Mouse (Mus musculus) embryonic facial prominence, embryonic 11.5 days (tissue): ENCODE measurements at regions not wholly inside any gene's neighbourhood (a gene's known extent, or its start where the extent isn't known, plus 50 kb on each side); places are given as distances from the start of the nearest gene placed in this dataset.

ENCODE experiments used
- ATAC-seq: fragments of 200-750 bp; cut with Nextera tagmentation; replicated peaks from 2 replicates; pipeline ENCODE4 v1.8.0; 2017; ENCODE audit warnings: low read depth; ENCODE audit not compliant: insufficient number of reproducible peaks, low FRiP score, low TSS enrichment
- DNase-seq: peaks from one replicate; pipeline ENCODE4 v3.0.0-alpha.2; 2015; ENCODE audit warnings: low spot score
- H3K27ac ChIP-seq: fragments of 300-500 bp; sonication (generic); replicated peaks from 2 replicates; pipeline ENCODE4 v1.5.1; 2014; ENCODE audit warnings: mild to moderate bottlenecking, low read depth, low read length, control low read depth
- H3K27me3 ChIP-seq: fragments of 300-500 bp; sonication (generic); 2 replicates; pipeline ENCODE4 v1.6.1; 2014; ENCODE audit warnings: mild to moderate bottlenecking, low read length, moderate library complexity, mixed read lengths; ENCODE audit not compliant: control insufficient read depth, insufficient read depth
- H3K36me3 ChIP-seq: fragments of 300-500 bp; sonication (generic); replicated peaks from 2 replicates; pipeline ENCODE4 v1.6.1; 2014; ENCODE audit warnings: low read depth, mild to moderate bottlenecking, low read length, moderate library complexity, mixed read lengths; ENCODE audit not compliant: control insufficient read depth, insufficient read depth
- H3K4me1 ChIP-seq: fragments of 300-500 bp; sonication (generic); 2 replicates; pipeline ENCODE4 v1.6.1; 2014; ENCODE audit warnings: low read length, mixed read lengths; ENCODE audit not compliant: control insufficient read depth, insufficient read depth
- H3K4me2 ChIP-seq: fragments of 300-500 bp; sonication (generic); 2 replicates; pipeline ENCODE4 v1.6.1; 2014; ENCODE audit warnings: low read depth, mild to moderate bottlenecking, control low read depth, low read length, moderate library complexity
- H3K4me3 ChIP-seq: fragments of 300-500 bp; sonication (generic); 2 replicates; pipeline ENCODE4 v1.5.1; 2014; ENCODE audit warnings: low read depth, low read length, control low read depth
- H3K9ac ChIP-seq: fragments of 300-500 bp; sonication (generic); replicated peaks from 2 replicates; pipeline ENCODE4 v1.6.1; 2014; ENCODE audit warnings: mild to moderate bottlenecking, control low read depth, low read length
- H3K9me3 ChIP-seq: fragments of 300-500 bp; sonication (generic); replicated peaks from 2 replicates; pipeline ENCODE4 v1.6.1; 2016; ENCODE audit warnings: mild to moderate bottlenecking, low read length, inconsistent platforms, mixed read lengths; ENCODE audit not compliant: control insufficient read depth
- WGBS: fragments of 180-500 bp; shearing (Covaris S2); extraction: QIAGEN DNeasy Blood & Tissue Kit; methylation state at CpG from one replicate; pipeline ENCODE4 v1.1.7; 2014; 5-methylcytosine and 5-hydroxymethylcytosine counted together

- Histone ChIP-seq H3K9me3 (no peaks in the 10 kb centered on the region), H3K4me2 (no peak overlapping the region), H3K4me3 (no peak overlapping the region), H3K9ac (no peak overlapping the region), H3K36me3 (no peaks in the 10 kb centered on the region), H3K4me1 (no peaks in the 10 kb centered on the region), H3K27ac (no peak overlapping the region), H3K27me3 (no peaks in the 10 kb centered on the region)
- 86% methylated on average over 5 of the region's 5 CpGs for WGBS
- no peak for DNase-seq
- no peak for ATAC-seq
Measured at GRCm38 (mm10) chr4:9218380-9218779, 979.5 kb upstream of the Car8 start.

- Histone ChIP-seq H3K36me3 (no peaks in the 10 kb centered on the region), H3K4me1 (no peaks in the 10 kb centered on the region), H3K27ac (no peak overlapping the region), H3K27me3 (no peaks in the 10 kb centered on the region), H3K4me2 (no peak overlapping the region), H3K9ac (no peak overlapping the region), H3K9me3 (no peaks in the 10 kb centered on the region), H3K4me3 (no peak overlapping the region)
- WGBS, result 68% methylated on average over 2 of the region's 2 CpGs
- DNase-seq (no peak), ATAC-seq (no peak)
Measured at GRCm38 (mm10) chr4:9208606-9209005, 969.8 kb upstream of the Car8 start.

DNA sequence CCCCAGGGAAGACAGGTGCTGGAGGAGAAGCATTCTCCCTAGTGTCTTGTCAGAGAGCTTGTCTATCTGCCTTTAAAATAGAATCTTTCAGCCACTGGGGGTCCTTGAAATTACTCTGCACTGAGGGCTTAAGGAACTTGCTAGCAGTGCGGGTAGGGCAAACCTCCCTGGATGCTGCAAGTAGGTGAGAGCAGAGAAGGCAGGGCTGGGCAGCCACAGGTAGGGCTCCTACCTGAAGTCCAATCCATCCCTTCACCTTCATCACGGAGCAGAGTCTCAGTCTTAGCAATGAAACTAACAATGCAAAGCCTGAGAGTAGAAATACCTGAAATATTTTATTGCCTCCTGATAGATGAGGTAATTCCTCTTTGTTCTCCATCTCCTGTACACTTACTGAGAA, 961.2 kb upstream of the Car8 start:
- Histone ChIP-seq H3K9me3 (no peaks in the 10 kb centered on the region), H3K27ac (no peak overlapping the region), H3K27me3 (no peaks in the 10 kb centered on the region), H3K4me3 (no peak overlapping the region), H3K4me2 (no peak overlapping the region), H3K36me3 (no peaks in the 10 kb centered on the region), H3K4me1 (no peaks in the 10 kb centered on the region), H3K9ac (no peak overlapping the region)
- DNase-seq (no peak), ATAC-seq (no peak)
- WGBS, result 67% methylated on average over 2 of the region's 2 CpGs

DNA sequence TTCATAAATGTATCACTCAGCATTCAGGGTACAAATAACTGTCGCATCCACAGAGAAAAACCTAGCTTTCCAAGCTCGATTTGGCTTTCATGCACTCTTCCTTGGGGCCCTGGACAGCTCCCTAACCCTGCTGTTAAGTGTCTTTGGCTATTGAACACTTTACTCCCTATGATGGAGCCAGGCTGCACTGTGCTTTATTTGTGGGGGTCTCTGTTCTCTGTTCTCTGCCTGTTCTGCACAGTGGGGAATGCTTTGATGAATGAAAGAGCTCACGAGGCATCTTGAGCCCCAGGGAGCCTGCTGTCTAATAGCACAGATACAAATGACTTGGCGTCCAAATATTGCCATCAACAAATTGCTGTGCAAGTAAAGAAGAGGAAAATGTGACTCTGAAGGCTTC, 957.6 kb upstream of the Car8 start:
- no peak overlapping the region for H3K9ac ChIP-seq
- 53% methylated on average over 4 of the region's 4 CpGs for WGBS
- H3K4me1 ChIP-seq, result no peaks in the 10 kb centered on the region
- no peak overlapping the region for H3K4me2 ChIP-seq
- no peaks in the 10 kb centered on the region for H3K27me3 ChIP-seq
- no peaks in the 10 kb centered on the region for H3K36me3 ChIP-seq
- H3K4me3 ChIP-seq, result no peak overlapping the region
- H3K9me3 ChIP-seq, result no peaks in the 10 kb centered on the region
- no peak for ATAC-seq
- H3K27ac ChIP-seq, result no peak overlapping the region
- no peak for DNase-seq

GRCm38 (mm10) chr4:9193121-9193520, 954.3 kb upstream of the Car8 start:
- Histone ChIP-seq H3K4me1 (no peaks in the 10 kb centered on the region), H3K36me3 (no peaks in the 10 kb centered on the region), H3K4me2 (no peak overlapping the region), H3K9ac (no peak overlapping the region), H3K4me3 (no peak overlapping the region), H3K27me3 (no peaks in the 10 kb centered on the region), H3K9me3 (no peaks in the 10 kb centered on the region), H3K27ac (no peak overlapping the region)
- WGBS, result 65% methylated on average over 6 of the region's 6 CpGs
- no peak for DNase-seq
- ATAC-seq, result no peak

- H3K36me3 ChIP-seq, result no peaks in the 10 kb centered on the region
- no peak for ATAC-seq
- peak; percentile 12 for DNase-seq
- WGBS, result 49% methylated on average over 14 of the region's 14 CpGs
- no peak overlapping the region; the same call in 1 of the 2 replicates for H3K4me2 ChIP-seq
- no peak overlapping the region; the same call in 1 of the 2 replicates for H3K27ac ChIP-seq
- no peaks in the 10 kb centered on the region for H3K9me3 ChIP-seq
- H3K27me3 ChIP-seq, result no peaks in the 10 kb centered on the region
- H3K4me3 ChIP-seq, result no peak overlapping the region
- H3K4me1 ChIP-seq, result no peaks in the 10 kb centered on the region
- no peak overlapping the region for H3K9ac ChIP-seq
Measured at GRCm38 (mm10) chr4:9185156-9185875, 946.5 kb upstream of the Car8 start.

GRCm38 (mm10) chr4:9184451-9185121, 945.7 kb upstream of the Car8 start:
- H3K36me3 ChIP-seq, result no peaks in the 10 kb centered on the region
- H3K9ac ChIP-seq, result peak overlapping the region; percentile 26
- H3K4me2 ChIP-seq, result peak overlapping the region; percentile 33
- no peaks in the 10 kb centered on the region for H3K4me1 ChIP-seq
- no peaks in the 10 kb centered on the region for H3K27me3 ChIP-seq
- no peak overlapping the region; the same call in 1 of the 2 replicates for H3K4me3 ChIP-seq
- no peaks in the 10 kb centered on the region for H3K9me3 ChIP-seq
- peak; percentile 83; the same call in 1 of the 2 replicates for ATAC-seq
- DNase-seq, result peak; percentile 53
- under 1% methylated on average over 12 of the region's 12 CpGs for whole genome bisulfite sequencing
- H3K27ac ChIP-seq, result no peak overlapping the region; the same call in 1 of the 2 replicates

GRCm38 (mm10) chr4:9174365-9174764, 935.5 kb upstream of the Car8 start:
- no peak overlapping the region for H3K4me3 ChIP-seq
- no peak overlapping the region for H3K4me2 ChIP-seq
- no peak for DNase-seq
- H3K4me1 ChIP-seq, result no peaks in the 10 kb centered on the region
- H3K9ac ChIP-seq, result no peak overlapping the region
- H3K9me3 ChIP-seq, result no peaks in the 10 kb centered on the region
- no peak for ATAC-seq
- H3K36me3 ChIP-seq, result no peaks in the 10 kb centered on the region
- WGBS, result 67% methylated on average over 1 of the region's 1 CpGs
- H3K27ac ChIP-seq, result no peak overlapping the region
- H3K27me3 ChIP-seq, result no peaks in the 10 kb centered on the region
